Mouse (Mus musculus) heart, adult 9 months (tissue): ENCODE data around the gene Dnaic2.

Source experiments
- DNase-seq, 2 experiments: peaks; one replicate each; pipeline ENCODE4 v3.0.0; 2022; ENCODE audit warnings: low spot score in 2 of 2

Gene Dnaic2

GRCm38 (mm10) chr11:114726965-114727825 lies at the start of gene Dnaic2:
Gene Dnaic2, plus strand, starts transcription at chr11:114727408.
- DNase-seq, result peak; percentile 71 to 79

GRCm38 (mm10) chr11:114679582-114679981 lies 47.6 kb upstream of the Dnaic2 start:
- peak; percentile 55 to 68 for DNase-seq

GRCm38 (mm10) chr11:114680291-114680690 lies 46.9 kb upstream of the Dnaic2 start:
- peak in 1 of 2 experiments; percentile 60 for DNase-seq

GRCm38 (mm10) chr11:114681054-114681453 lies 46.2 kb upstream of the Dnaic2 start:
- DNase-seq, result no peak

- no peak for DNase-seq
Observed at GRCm38 (mm10) chr11:114682321-114682900, 44.8 kb upstream of the Dnaic2 start.

GRCm38 (mm10) chr11:114683029-114683721 lies 44.0 kb upstream of the Dnaic2 start:
- no peak for DNase-seq

GRCm38 (mm10) chr11:114683722-114684621 lies 43.2 kb upstream of the Dnaic2 start:
- DNase-seq, result no peak

- DNase-seq, result no peak
Observed at GRCm38 (mm10) chr11:114684627-114685373, 42.4 kb upstream of the Dnaic2 start.

- DNase-seq, result no peak
Observed at GRCm38 (mm10) chr11:114685526-114686040, 41.6 kb upstream of the Dnaic2 start.

GRCm38 (mm10) chr11:114686221-114686959 lies 40.8 kb upstream of the Dnaic2 start:
- no peak for DNase-seq

- no peak for DNase-seq
Observed at GRCm38 (mm10) chr11:114687574-114688188, 39.5 kb upstream of the Dnaic2 start.

- no peak for DNase-seq
Observed at GRCm38 (mm10) chr11:114688729-114689128, 38.5 kb upstream of the Dnaic2 start.

GRCm38 (mm10) chr11:114690192-114690591 lies 37.0 kb upstream of the Dnaic2 start:
- no peak for DNase-seq

GRCm38 (mm10) chr11:114691454-114692182 lies 35.6 kb upstream of the Dnaic2 start:
- DNase-seq, result no peak

- DNase-seq, result no peak
Observed at GRCm38 (mm10) chr11:114692601-114693000, 34.6 kb upstream of the Dnaic2 start.

- DNase-seq, result no peak
Observed at GRCm38 (mm10) chr11:114693456-114693855, 33.8 kb upstream of the Dnaic2 start.

- no peak for DNase-seq
Observed at GRCm38 (mm10) chr11:114694451-114694850, 32.8 kb upstream of the Dnaic2 start.

GRCm38 (mm10) chr11:114698496-114698895 lies 28.7 kb upstream of the Dnaic2 start:
- DNase-seq, result peak; percentile 53 to 66

GRCm38 (mm10) chr11:114699511-114699910 lies 27.7 kb upstream of the Dnaic2 start:
- peak; percentile 90 to 91 for DNase-seq
